Mouse (Mus musculus) midbrain, embryonic 14.5 days (tissue): ENCODE data around the gene Mtor. TPM values are rescaled to one million over a fixed set of nuclear protein-coding genes. Genes with fewer than 3 reads are reported as not detected.

Source experiments
- ATAC-seq: fragments of 200-750 bp; cut with Nextera tagmentation; 2 replicates; pipeline ENCODE4 v1.8.0; 2017; ENCODE audit warnings: moderate number of reproducible peaks, moderate library complexity; ENCODE audit not compliant: low FRiP score, low TSS enrichment
- DNase-seq: peaks from one replicate; pipeline ENCODE4 v3.0.0-alpha.2; 2015
- H3K27ac ChIP-seq: fragments of 300-500 bp; sonication (generic); replicated peaks from 2 replicates; pipeline ENCODE4 v1.5.1; 2014; ENCODE audit warnings: mild to moderate bottlenecking, low read depth, low read length, moderate library complexity
- H3K27me3 ChIP-seq: fragments of 300-500 bp; sonication (generic); 2 replicates; pipeline ENCODE4 v1.6.1; 2014; ENCODE audit warnings: low read length, control low read depth, mixed read lengths; ENCODE audit not compliant: control insufficient read depth, insufficient read depth
- H3K36me3 ChIP-seq: fragments of 300-500 bp; sonication (generic); 2 replicates; pipeline ENCODE4 v1.6.1; 2014; ENCODE audit warnings: low read length, control low read depth; ENCODE audit not compliant: control insufficient read depth, insufficient read depth
- H3K4me1 ChIP-seq: fragments of 300-500 bp; sonication (generic); 2 replicates; pipeline ENCODE4 v1.6.1; 2014; ENCODE audit warnings: mild to moderate bottlenecking, antibody characterized with exemption, low read length, control low read depth; ENCODE audit not compliant: control insufficient read depth, insufficient read depth
- H3K4me2 ChIP-seq: fragments of 300-500 bp; sonication (generic); 2 replicates; pipeline ENCODE4 v1.6.1; 2014; ENCODE audit warnings: mild to moderate bottlenecking, low read length, moderate library complexity
- H3K4me3 ChIP-seq: fragments of 300-500 bp; sonication (generic); replicated peaks from 2 replicates; pipeline ENCODE4 v1.5.1; 2014; ENCODE audit warnings: low read depth, low read length
- H3K9ac ChIP-seq: fragments of 300-500 bp; sonication (generic); replicated peaks from 2 replicates; pipeline ENCODE4 v1.6.1; 2014; ENCODE audit warnings: mild to moderate bottlenecking, low read length, moderate library complexity
- H3K9me3 ChIP-seq: fragments of 300-500 bp; sonication (generic); 2 replicates; pipeline ENCODE4 v1.6.1; 2016; ENCODE audit warnings: low read length, control low read depth, mixed read lengths; ENCODE audit not compliant: control insufficient read depth
- WGBS: fragments of 180-500 bp; shearing (Covaris S2); extraction: QIAGEN DNeasy Blood & Tissue Kit; methylation state at CpG from one replicate; pipeline ENCODE4 v1.1.7; 2014; 5-methylcytosine and 5-hydroxymethylcytosine counted together
- polyA plus RNA-seq: library from polyadenylated mRNA; unstranded; fragments of >200 nt; fragmentation: Nextera tagmentation; extraction: Ambion mirVana; gene quantifications from 2 replicates; pipeline ENCODE4 v1.2.1, GENCODE M21; 2014

The Mtor gene
- polyA plus RNA-seq, 1 experiment from 2014 or later, result 34.8 TPM

- Histone ChIP-seq H3K36me3 (no peaks in the 10 kb centered on the region), H3K4me3 (no peak overlapping the region), H3K9ac (peak overlapping the region; percentile 29; the same call in 1 of the 2 replicates), H3K4me1 (peaks cover 19% of the 10 kb centered on the region), H3K27ac (peak overlapping the region; percentile 72), H3K4me2 (no peak overlapping the region), H3K9me3 (no peaks in the 10 kb centered on the region), H3K27me3 (no peaks in the 10 kb centered on the region)
- DNase-seq (no peak), ATAC-seq (no peak)
- 22% methylated on average over 6 of the region's 6 CpGs for WGBS
Observed at GRCm38 (mm10) chr4:148417559-148417958, 30.9 kb upstream of the Mtor start.

GRCm38 (mm10) chr4:148426950-148427850, 21.2 kb upstream of the Mtor start:
- ATAC-seq (no peak), DNase-seq (no peak)
- Histone ChIP-seq H3K4me1 (peaks cover 12% of the 10 kb centered on the region; the same call in 1 of the 2 replicates), H3K36me3 (no peaks in the 10 kb centered on the region), H3K27me3 (no peaks in the 10 kb centered on the region), H3K4me3 (no peak overlapping the region), H3K9me3 (no peaks in the 10 kb centered on the region), H3K9ac (no peak overlapping the region), H3K4me2 (no peak overlapping the region), H3K27ac (no peak overlapping the region)
- WGBS, result 75% methylated on average over 10 of the region's 10 CpGs

DNA sequence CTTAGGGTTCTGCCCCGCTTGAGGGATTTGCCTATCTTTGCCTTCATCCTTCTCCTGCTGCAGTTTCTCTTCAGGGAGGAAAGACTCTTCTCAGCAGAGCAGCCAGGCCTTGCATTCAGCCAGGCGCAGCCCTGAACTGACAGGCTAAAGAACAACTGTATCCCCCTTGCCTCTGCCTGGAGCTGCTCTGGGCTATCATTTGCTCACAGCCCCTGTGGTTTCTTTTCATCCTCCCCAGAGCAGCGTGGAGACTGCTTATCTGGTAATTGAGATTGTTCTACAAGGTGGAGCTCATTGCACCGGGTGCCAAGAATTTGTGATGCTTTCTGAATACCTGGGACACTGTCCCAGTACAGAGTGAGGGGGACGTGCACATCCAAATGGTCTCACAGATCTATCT, 19.9 kb upstream of the Mtor start:
- ATAC-seq (no peak), DNase-seq (no peak)
- Histone ChIP-seq H3K4me3 (no peak overlapping the region), H3K9me3 (no peaks in the 10 kb centered on the region), H3K36me3 (no peaks in the 10 kb centered on the region), H3K4me1 (peaks cover 12% of the 10 kb centered on the region; the same call in 1 of the 2 replicates), H3K9ac (no peak overlapping the region), H3K27ac (no peak overlapping the region), H3K27me3 (no peaks in the 10 kb centered on the region), H3K4me2 (no peak overlapping the region)
- WGBS, result 75% methylated on average over 5 of the region's 5 CpGs

- no peaks in the 10 kb centered on the region for H3K27me3 ChIP-seq
- peaks cover 12% of the 10 kb centered on the region; the same call in 1 of the 2 replicates for H3K4me1 ChIP-seq
- no peaks in the 10 kb centered on the region for H3K36me3 ChIP-seq
- H3K4me2 ChIP-seq, result no peak overlapping the region
- ATAC-seq, result no peak
- no peak overlapping the region for H3K9ac ChIP-seq
- no peaks in the 10 kb centered on the region for H3K9me3 ChIP-seq
- DNase-seq, result no peak
- H3K27ac ChIP-seq, result no peak overlapping the region
- WGBS, result 78% methylated on average over 11 of the region's 11 CpGs
- H3K4me3 ChIP-seq, result no peak overlapping the region
Observed at GRCm38 (mm10) chr4:148429121-148429520, 19.3 kb upstream of the Mtor start.

GRCm38 (mm10) chr4:148429686-148430085, 18.7 kb upstream of the Mtor start:
- H3K27ac ChIP-seq, result no peak overlapping the region
- no peak overlapping the region for H3K4me3 ChIP-seq
- H3K4me2 ChIP-seq, result no peak overlapping the region
- 24% methylated on average over 6 of the region's 6 CpGs for WGBS
- peak; percentile 90 for DNase-seq
- peak; percentile 61; the same call in 1 of the 2 replicates for ATAC-seq
- no peaks in the 10 kb centered on the region for H3K9me3 ChIP-seq
- peaks cover 12% of the 10 kb centered on the region; the same call in 1 of the 2 replicates for H3K4me1 ChIP-seq
- H3K27me3 ChIP-seq, result no peaks in the 10 kb centered on the region
- no peak overlapping the region for H3K9ac ChIP-seq
- no peaks in the 10 kb centered on the region for H3K36me3 ChIP-seq

GRCm38 (mm10) chr4:148430880-148431519, 17.4 kb upstream of the Mtor start:
- Histone ChIP-seq H3K4me2 (no peak overlapping the region), H3K4me3 (no peak overlapping the region), H3K36me3 (no peaks in the 10 kb centered on the region), H3K27me3 (no peaks in the 10 kb centered on the region), H3K9ac (no peak overlapping the region), H3K9me3 (no peaks in the 10 kb centered on the region), H3K4me1 (peaks cover 12% of the 10 kb centered on the region; the same call in 1 of the 2 replicates), H3K27ac (no peak overlapping the region)
- ATAC-seq (no peak), DNase-seq (no peak)
- 84% methylated on average over 11 of the region's 11 CpGs for WGBS

DNA sequence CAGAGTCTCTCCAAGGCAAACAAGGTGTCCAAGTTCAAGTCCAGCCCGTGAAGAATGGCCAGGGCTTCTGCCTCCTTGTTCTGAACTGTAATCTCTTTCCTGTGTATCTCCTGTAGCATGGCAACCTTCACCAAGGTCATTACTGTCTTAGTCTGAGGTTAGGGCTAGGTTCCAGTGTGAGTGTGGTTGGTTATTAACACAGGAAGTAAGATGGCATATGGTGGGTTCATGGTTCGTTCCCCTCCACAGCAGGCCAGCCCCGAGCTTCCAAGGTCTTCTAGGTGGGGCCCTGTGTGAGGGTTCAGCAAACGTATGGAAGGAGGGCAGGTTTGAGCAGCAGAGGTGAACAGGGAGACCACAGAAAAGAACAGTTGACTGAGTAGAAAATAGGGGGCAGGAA, 15.9 kb upstream of the Mtor start:
- Histone ChIP-seq H3K27ac (no peak overlapping the region), H3K9ac (no peak overlapping the region), H3K4me3 (no peak overlapping the region), H3K36me3 (no peaks in the 10 kb centered on the region), H3K4me2 (no peak overlapping the region), H3K9me3 (no peaks in the 10 kb centered on the region), H3K27me3 (no peaks in the 10 kb centered on the region), H3K4me1 (peaks cover 8% of the 10 kb centered on the region; the same call in 1 of the 2 replicates)
- DNase-seq, result no peak
- 91% methylated on average over 4 of the region's 4 CpGs for WGBS
- ATAC-seq, result no peak

DNA sequence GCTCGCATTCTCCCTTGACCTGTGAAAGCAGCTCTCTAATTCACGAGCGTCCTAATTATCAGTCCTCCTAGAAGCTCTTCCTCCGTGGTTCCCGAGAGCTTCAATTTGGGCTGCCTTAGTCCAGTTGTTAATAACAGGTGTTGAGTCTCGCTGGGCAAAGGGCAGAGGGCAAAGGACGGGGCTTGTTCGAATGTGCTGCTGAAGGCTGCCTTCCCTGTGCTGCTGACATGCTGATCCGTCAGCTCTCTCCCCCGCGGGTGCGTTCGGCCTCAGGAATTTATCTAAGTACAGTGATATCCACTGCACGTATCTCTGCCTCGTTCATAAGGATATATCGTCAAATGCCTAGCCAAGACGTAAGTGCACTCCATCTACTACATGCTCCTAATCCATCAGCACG, 15.1 kb upstream of the Mtor start:
- peaks cover 1% of the 10 kb centered on the region; the same call in 1 of the 2 replicates for H3K4me1 ChIP-seq

More for the DNA sequence above, 15.1 kb upstream of the Mtor start:
- H3K27me3 ChIP-seq, result no peaks in the 10 kb centered on the region
- H3K36me3 ChIP-seq, result peaks cover 3% of the 10 kb centered on the region; the same call in 1 of the 2 replicates
- H3K4me3 ChIP-seq, result no peak overlapping the region
- H3K4me2 ChIP-seq, result no peak overlapping the region
- H3K27ac ChIP-seq, result no peak overlapping the region
- 83% methylated on average over 18 of the region's 18 CpGs for WGBS
- 0 out of 2 replicates have a peak overlapping the region, but pooled peaks have one; percentile 12 for H3K9ac ChIP-seq
- ATAC-seq (no peak), DNase-seq (no peak)
- H3K9me3 ChIP-seq, result no peaks in the 10 kb centered on the region
